Mouse (Mus musculus): ENCODE measurements at regions not wholly inside any gene's neighbourhood (a gene's known extent, or its start where the extent isn't known, plus 50 kb on each side); places are given as distances from the start of the nearest gene placed in this dataset.
A peak's percentile ranks its signal among the peaks of the same experiment; 100 is the strongest.

DNA sequence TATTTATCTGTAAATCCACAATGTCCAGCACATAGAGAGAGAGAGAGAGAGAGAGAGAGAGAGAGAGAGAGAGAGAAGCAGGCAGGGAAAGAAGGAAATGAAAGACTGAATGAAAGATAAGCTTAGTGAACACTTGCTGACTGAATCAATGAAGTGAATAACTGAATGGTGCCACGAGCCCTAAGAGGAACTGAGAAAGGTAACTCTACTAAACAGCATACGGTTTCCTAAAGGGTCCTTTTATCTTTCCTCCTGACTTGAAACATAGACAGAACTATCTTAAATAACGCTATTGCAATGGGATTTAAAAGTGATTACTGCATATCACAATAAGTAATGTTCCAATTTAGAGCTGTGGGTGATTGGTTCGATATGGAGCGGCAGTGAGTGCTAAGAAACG, 121.0 kb downstream of the Rbm26 start:
- DNase-seq (ENCODE audit: inconsistent ontology term): no peak

- DNase-seq (ENCODE audit: inconsistent ontology term): no peak
Measured at GRCm38 (mm10) chr14:105038798-105039197, 138.3 kb downstream of the Rbm26 start.

- DNase-seq (ENCODE audit: inconsistent ontology term): peak; percentile 27
Measured at GRCm38 (mm10) chr14:105034712-105035377, 142.3 kb downstream of the Rbm26 start.

GRCm38 (mm10) chr14:105019971-105020370, 157.2 kb downstream of the Rbm26 start:
- no peak for DNase-seq (ENCODE audit: inconsistent ontology term)

GRCm38 (mm10) chr14:105016089-105016846, 160.9 kb downstream of the Rbm26 start:
- DNase-seq (ENCODE audit: inconsistent ontology term): peak; percentile 15

DNA sequence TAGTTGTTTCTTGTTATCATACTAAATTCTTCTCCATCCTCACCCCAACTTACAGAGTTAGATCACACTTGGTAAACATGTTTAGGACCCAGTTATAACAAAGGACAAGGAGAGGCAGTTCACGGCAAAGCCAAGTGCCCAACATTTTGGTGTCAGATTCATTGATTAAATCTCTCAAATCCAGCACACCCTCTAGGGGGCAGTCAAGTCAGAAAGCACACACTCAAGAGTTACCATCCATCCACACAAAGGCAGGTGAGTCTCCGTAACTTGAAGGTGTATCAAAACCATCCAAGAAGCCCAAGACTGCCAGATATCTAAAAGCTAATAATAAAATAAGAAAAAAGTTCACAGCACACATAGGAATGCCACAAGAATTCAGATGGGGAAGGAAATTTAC, 161.8 kb downstream of the Rbm26 start:
- no peak for DNase-seq (ENCODE audit: inconsistent ontology term)

DNA sequence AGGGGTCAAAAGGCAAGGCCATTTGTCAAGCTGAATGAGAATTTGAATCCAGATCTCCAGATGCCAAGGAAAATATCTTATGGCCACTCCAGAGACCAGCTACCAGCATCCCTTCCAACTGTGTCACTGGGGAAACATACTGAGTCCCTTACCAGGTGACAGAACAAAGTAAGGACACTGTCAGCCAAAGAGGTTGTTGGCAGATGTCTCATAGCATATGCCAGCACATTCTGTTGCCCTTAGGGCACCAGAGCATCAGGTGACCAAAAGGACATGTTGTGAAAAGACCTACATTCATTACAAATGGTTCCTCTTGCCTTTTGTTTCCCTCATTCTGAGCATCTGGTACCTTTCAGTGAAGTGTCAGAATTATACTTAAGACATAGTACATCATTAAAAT, 166.4 kb downstream of the Rbm26 start:
- no peak for DNase-seq (ENCODE audit: inconsistent ontology term)

- DNase-seq (ENCODE audit: inconsistent ontology term): no peak
Measured at GRCm38 (mm10) chr14:105008331-105008730, 168.8 kb downstream of the Rbm26 start.

DNA sequence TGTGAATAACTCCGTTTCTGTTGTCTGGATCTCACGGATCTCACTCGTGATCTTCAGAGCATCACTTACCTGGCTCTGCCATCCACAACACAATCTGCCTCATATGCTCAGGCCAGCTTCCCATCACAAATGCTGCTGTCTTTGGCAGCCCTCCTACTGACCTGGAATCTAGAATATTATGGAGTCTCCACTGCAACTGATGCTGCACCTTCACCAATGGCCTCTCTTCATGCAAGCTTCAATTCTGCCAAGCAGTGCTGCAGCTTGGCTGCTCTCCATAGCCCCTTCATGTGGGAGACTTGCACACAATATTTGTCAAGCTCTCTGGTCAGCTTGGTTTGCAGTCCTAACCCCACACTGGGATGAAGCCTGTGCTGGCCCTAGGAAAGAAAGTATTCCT, 183.1 kb downstream of the Rbm26 start:
- no peak for DNase-seq (ENCODE audit: inconsistent ontology term)

DNA sequence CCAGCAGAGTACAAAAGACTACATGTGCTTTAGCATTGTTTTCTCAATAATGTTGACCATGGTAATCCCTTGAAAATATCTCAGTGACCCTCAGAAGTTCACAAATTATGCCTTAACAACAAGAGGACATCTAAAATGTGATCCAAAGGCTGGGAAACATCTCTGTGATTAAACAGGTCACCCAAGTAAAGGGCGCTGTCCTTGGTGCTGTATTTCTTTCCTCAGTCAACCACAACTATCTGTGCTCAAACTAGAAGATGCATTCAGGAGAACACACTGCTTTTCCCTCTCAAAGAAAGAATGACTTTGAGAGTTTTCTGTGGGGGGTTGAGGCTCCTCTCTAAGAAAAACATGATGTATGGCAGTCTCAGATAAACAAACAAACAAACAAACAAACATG, 211.1 kb downstream of the Rbm26 start:
- peak; percentile 6 for DNase-seq (ENCODE audit: inconsistent ontology term)

DNA sequence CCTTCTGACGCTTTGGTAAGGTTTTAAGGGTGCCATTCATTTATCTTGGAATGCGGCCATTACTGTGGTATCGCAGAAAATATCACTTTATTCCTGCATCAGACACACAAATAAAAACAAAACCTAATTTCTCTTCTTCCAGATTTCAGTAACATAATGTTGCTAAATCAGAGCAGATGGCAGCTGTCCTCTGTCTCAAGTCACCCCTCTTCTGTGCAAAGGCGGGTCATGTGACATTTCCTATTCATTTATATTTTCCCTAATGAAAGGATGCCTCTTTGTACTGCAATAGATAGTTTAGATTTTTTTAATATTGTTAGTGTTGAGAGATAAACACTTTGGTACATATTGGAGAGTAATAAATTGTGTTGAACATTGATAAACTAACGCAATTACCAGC, 233.7 kb downstream of the Rbm26 start:
- no peak for DNase-seq (ENCODE audit: inconsistent ontology term)

- DNase-seq (ENCODE audit: inconsistent ontology term): no peak
Measured at GRCm38 (mm10) chr14:104939961-104940360, 237.2 kb downstream of the Rbm26 start.

- DNase-seq (ENCODE audit: inconsistent ontology term): no peak
Measured at GRCm38 (mm10) chr14:104937083-104937864, 239.9 kb downstream of the Rbm26 start.

DNA sequence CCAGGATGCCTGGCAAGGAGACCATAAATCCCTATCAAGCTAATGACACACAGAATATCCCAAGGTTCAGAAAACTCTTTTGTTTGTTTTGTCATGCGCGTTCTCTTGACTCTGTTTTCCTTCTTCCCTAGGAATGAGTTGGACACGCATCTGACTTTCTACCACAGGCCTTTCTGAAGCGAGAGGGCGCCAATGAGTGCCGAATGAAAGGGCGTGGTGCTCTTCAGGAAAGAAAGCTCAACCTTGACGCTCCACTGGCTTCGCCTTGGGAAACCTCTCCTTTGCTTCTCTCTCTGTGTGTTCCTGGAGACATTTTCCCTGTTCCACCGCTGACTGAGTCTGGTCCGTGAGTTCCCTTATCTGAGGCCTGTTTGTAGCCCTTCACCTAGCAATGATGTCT, 241.2 kb downstream of the Rbm26 start:
- no peak for DNase-seq (ENCODE audit: inconsistent ontology term)

DNA sequence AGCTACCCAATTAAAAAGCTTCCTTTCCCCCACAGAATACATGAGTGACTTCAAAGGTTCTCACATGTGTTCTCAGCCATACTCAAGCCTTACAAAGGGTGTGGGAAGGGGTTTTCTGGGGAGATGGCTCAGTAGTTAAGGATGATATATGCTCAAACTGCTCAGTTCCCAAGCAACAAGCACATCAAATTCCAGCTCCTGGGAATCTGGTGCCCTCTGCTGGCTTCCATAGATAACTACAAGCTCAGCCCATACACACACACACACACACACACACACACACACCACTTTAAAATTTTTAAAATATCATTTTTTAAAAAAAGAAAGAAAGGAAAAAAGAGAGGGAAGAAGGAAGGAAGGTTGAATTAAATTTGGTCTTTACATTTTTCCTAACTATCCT, 271.4 kb downstream of the Rbm26 start:
- no peak for DNase-seq (ENCODE audit: inconsistent ontology term)

GRCm38 (mm10) chr14:104902120-104903027, 274.8 kb downstream of the Rbm26 start:
- DNase-seq (ENCODE audit: inconsistent ontology term): no peak

DNA sequence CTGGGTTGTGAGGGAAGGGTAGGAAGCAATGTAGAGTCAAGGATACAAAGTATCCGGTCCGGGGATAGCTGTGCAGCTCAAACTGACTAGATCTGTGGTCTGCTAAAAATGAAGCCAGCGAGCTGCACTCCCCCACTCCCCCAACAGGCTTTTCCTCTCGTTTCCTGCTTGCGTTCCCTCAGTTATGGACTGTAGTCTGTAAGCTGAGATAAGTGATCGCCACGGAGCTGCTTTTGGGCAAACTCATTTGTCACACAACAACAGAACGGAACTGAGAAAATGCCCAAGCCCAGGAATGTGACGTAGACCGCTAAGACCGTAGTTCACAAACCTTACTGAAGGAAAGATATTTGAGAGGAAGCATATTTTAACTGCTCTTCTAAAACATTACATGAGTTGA, 276.1 kb downstream of the Rbm26 start:
- DNase-seq (ENCODE audit: inconsistent ontology term): no peak

DNA sequence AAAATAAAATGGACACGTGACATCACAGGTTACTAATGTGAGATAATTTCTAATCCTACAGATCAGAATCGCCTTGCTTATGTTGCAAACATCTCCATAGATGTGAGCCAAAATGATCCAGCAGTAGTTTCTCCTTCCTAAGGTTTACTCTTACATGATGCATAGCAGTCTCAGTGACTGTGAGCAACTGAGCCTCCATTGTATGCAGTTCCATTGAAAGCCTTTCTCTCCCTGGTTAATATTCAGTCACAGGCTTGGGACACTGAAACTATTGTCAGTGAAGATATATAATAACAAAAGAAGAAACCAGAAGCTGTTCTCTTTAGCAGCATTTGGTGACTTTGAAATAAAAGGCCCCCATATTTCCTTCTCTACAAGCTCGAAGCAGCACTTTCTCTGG, 305.9 kb downstream of the Rbm26 start:
- no peak for DNase-seq (ENCODE audit: inconsistent ontology term)

GRCm38 (mm10) chr14:104867540-104867939, 309.6 kb downstream of the Rbm26 start:
- peak; percentile 35 for DNase-seq (ENCODE audit: inconsistent ontology term)

DNA sequence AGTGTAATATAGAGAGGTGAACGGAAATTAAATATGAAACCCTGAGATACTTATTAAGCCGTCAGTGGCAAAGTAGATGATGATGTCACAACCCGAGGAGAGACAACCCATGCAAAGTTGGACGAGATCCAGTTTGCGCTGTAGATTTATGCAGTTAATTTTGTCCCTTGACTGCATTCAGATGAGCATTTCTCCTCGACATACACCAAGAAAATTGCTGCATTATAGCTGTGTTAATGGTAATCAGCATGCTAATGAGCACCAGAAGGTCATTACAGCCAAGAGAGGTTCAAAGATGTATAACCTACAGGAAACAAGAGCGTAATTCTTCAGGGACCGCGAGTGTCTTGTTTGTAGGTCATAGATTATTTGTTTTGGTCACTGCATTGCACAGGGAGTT, 313.2 kb downstream of the Rbm26 start:
- DNase-seq (ENCODE audit: inconsistent ontology term): no peak

DNA sequence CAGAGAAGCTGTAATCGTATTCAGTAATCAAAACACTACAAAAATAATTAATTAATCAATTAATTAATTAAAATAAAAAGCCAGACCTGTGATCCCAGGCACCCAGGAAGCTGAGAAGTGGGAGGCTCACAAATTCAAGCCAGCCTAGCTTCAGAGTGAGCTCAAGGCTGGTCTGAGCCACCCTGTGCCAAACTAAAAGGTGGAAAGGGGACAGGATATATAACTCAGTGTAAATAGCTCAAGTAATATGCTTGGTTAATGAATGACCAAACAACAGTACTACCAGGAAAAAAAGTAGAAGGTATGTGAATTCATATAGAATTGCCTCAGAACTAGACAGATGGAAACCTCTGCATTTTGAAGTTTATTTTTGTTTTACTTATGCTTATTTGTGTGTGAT, 321.2 kb downstream of the Rbm26 start:
- DNase-seq (ENCODE audit: inconsistent ontology term): no peak

DNA sequence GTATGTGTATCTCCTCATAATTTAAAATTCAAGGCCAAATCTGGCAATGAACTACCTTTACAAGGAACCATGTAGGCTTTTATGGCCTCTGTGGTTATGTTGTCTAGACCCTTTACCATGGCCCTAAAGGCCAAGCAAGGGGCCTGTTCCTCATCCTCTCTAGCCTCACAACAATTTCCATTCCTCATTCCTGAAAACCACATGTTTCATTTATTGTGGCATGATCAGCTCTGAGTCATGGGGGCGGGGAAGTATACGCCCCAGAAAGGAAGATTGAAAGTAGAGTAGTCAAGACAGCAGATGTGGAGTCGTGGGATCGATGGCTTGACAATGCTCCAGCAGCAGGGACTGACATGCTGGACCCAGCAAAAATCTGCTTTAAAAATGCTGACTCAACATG, 326.8 kb upstream of the Rnf219 start:
- DNase-seq (ENCODE audit: inconsistent ontology term): peak; percentile 38
